Mouse (Mus musculus) midbrain, embryonic 14.5 days (tissue): Measurements from ENCODE around the gene Plrg1. TPM values are rescaled to one million over a fixed set of nuclear protein-coding genes. Genes with fewer than 3 reads are reported as not detected.

Source experiments
- ATAC-seq: fragments of 200-750 bp; cut with Nextera tagmentation; 2 replicates; pipeline ENCODE4 v1.8.0; 2017; ENCODE audit warnings: moderate number of reproducible peaks, moderate library complexity; ENCODE audit not compliant: low FRiP score, low TSS enrichment
- DNase-seq: peaks from one replicate; pipeline ENCODE4 v3.0.0-alpha.2; 2015
- H3K27ac ChIP-seq: fragments of 300-500 bp; sonication (generic); replicated peaks from 2 replicates; pipeline ENCODE4 v1.5.1; 2014; ENCODE audit warnings: mild to moderate bottlenecking, low read depth, low read length, moderate library complexity
- H3K27me3 ChIP-seq: fragments of 300-500 bp; sonication (generic); 2 replicates; pipeline ENCODE4 v1.6.1; 2014; ENCODE audit warnings: low read length, control low read depth, mixed read lengths; ENCODE audit not compliant: control insufficient read depth, insufficient read depth
- H3K36me3 ChIP-seq: fragments of 300-500 bp; sonication (generic); 2 replicates; pipeline ENCODE4 v1.6.1; 2014; ENCODE audit warnings: low read length, control low read depth; ENCODE audit not compliant: control insufficient read depth, insufficient read depth
- H3K4me1 ChIP-seq: fragments of 300-500 bp; sonication (generic); 2 replicates; pipeline ENCODE4 v1.6.1; 2014; ENCODE audit warnings: mild to moderate bottlenecking, antibody characterized with exemption, low read length, control low read depth; ENCODE audit not compliant: control insufficient read depth, insufficient read depth
- H3K4me2 ChIP-seq: fragments of 300-500 bp; sonication (generic); 2 replicates; pipeline ENCODE4 v1.6.1; 2014; ENCODE audit warnings: mild to moderate bottlenecking, low read length, moderate library complexity
- H3K4me3 ChIP-seq: fragments of 300-500 bp; sonication (generic); replicated peaks from 2 replicates; pipeline ENCODE4 v1.5.1; 2014; ENCODE audit warnings: low read depth, low read length
- H3K9ac ChIP-seq: fragments of 300-500 bp; sonication (generic); replicated peaks from 2 replicates; pipeline ENCODE4 v1.6.1; 2014; ENCODE audit warnings: mild to moderate bottlenecking, low read length, moderate library complexity
- H3K9me3 ChIP-seq: fragments of 300-500 bp; sonication (generic); 2 replicates; pipeline ENCODE4 v1.6.1; 2016; ENCODE audit warnings: low read length, control low read depth, mixed read lengths; ENCODE audit not compliant: control insufficient read depth
- WGBS: fragments of 180-500 bp; shearing (Covaris S2); extraction: QIAGEN DNeasy Blood & Tissue Kit; methylation state at CpG from one replicate; pipeline ENCODE4 v1.1.7; 2014; 5-methylcytosine and 5-hydroxymethylcytosine counted together
- polyA plus RNA-seq: library from polyadenylated mRNA; unstranded; fragments of >200 nt; fragmentation: Nextera tagmentation; extraction: Ambion mirVana; gene quantifications from 2 replicates; pipeline ENCODE4 v1.2.1, GENCODE M21; 2014

The Plrg1 gene
- polyA plus RNA-seq, 1 experiment from 2014 or later, result 119 TPM

GRCm38 (mm10) chr3:83099651-83100050, 44.3 kb downstream of the Plrg1 start:
- DNase-seq, result peak; percentile 46
- H3K9ac ChIP-seq, result no peak overlapping the region
- 56% methylated on average over 6 of the region's 6 CpGs for WGBS
- H3K4me3 ChIP-seq, result no peak overlapping the region
- H3K27me3 ChIP-seq, result no peaks in the 10 kb centered on the region
- no peaks in the 10 kb centered on the region for H3K9me3 ChIP-seq
- H3K27ac ChIP-seq, result no peak overlapping the region
- H3K36me3 ChIP-seq, result no peaks in the 10 kb centered on the region
- peaks cover 23% of the 10 kb centered on the region for H3K4me1 ChIP-seq
- ATAC-seq, result no peak
- no peak overlapping the region for H3K4me2 ChIP-seq

GRCm38 (mm10) chr3:83102286-83102685, 47.0 kb downstream of the Plrg1 start:
- Histone ChIP-seq H3K4me3 (no peak overlapping the region), H3K9me3 (no peaks in the 10 kb centered on the region; the same call in 1 of the 2 replicates), H3K36me3 (no peaks in the 10 kb centered on the region), H3K27me3 (no peaks in the 10 kb centered on the region), H3K4me1 (peaks cover 22% of the 10 kb centered on the region), H3K9ac (no peak overlapping the region), H3K27ac (no peak overlapping the region), H3K4me2 (no peak overlapping the region)
- DNase-seq, result no peak
- no peak for ATAC-seq
- 96% methylated on average over 6 of the region's 6 CpGs for WGBS

- peak; percentile 85 for DNase-seq
- 37% methylated on average over 4 of the region's 4 CpGs for WGBS
- no peaks in the 10 kb centered on the region; the same call in 1 of the 2 replicates for H3K9me3 ChIP-seq
Measured at GRCm38 (mm10) chr3:83110163-83110562, 54.8 kb downstream of the Plrg1 start.

GRCm38 (mm10) chr3:83111485-83112261, 56.4 kb downstream of the Plrg1 start:
- ATAC-seq, result no peak
- no peak overlapping the region for H3K4me2 ChIP-seq
- no peaks in the 10 kb centered on the region for H3K36me3 ChIP-seq
- 0 out of 2 replicates have a peak, but pooled peaks cover 6% of the 10 kb centered on the region for H3K4me1 ChIP-seq
- H3K27ac ChIP-seq, result no peak overlapping the region
- no peak overlapping the region for H3K4me3 ChIP-seq
- H3K9ac ChIP-seq, result no peak overlapping the region
- no peak for DNase-seq
- no peaks in the 10 kb centered on the region for H3K9me3 ChIP-seq
- no peaks in the 10 kb centered on the region for H3K27me3 ChIP-seq
- WGBS, result 27% methylated on average over 7 of the region's 7 CpGs

More at GRCm38 (mm10) chr3:83110163-83110562, 54.8 kb downstream of the Plrg1 start:
- Histone ChIP-seq H3K9ac (no peak overlapping the region), H3K4me3 (no peak overlapping the region), H3K36me3 (no peaks in the 10 kb centered on the region), H3K27ac (no peak overlapping the region), H3K4me1 (0 out of 2 replicates have a peak, but pooled peaks cover 6% of the 10 kb centered on the region), H3K27me3 (no peaks in the 10 kb centered on the region), H3K4me2 (no peak overlapping the region)
- peak; percentile 44; the same call in 1 of the 2 replicates for ATAC-seq

GRCm38 (mm10) chr3:83112869-83113268, 57.5 kb downstream of the Plrg1 start:
- Histone ChIP-seq H3K27me3 (no peaks in the 10 kb centered on the region), H3K4me3 (no peak overlapping the region), H3K9me3 (no peaks in the 10 kb centered on the region), H3K9ac (no peak overlapping the region), H3K4me1 (0 out of 2 replicates have a peak, but pooled peaks cover 6% of the 10 kb centered on the region), H3K4me2 (no peak overlapping the region), H3K27ac (no peak overlapping the region), H3K36me3 (no peaks in the 10 kb centered on the region)
- WGBS, result 26% methylated on average over 3 of the region's 3 CpGs
- DNase-seq, result no peak
- no peak for ATAC-seq

GRCm38 (mm10) chr3:83114946-83115345, 59.6 kb downstream of the Plrg1 start:
- no peak overlapping the region for H3K4me2 ChIP-seq
- H3K4me3 ChIP-seq, result no peak overlapping the region
- no peaks in the 10 kb centered on the region for H3K36me3 ChIP-seq
- DNase-seq (no peak), ATAC-seq (no peak)
- H3K4me1 ChIP-seq, result 0 out of 2 replicates have a peak, but pooled peaks cover 6% of the 10 kb centered on the region
- no peaks in the 10 kb centered on the region for H3K9me3 ChIP-seq
- no peaks in the 10 kb centered on the region for H3K27me3 ChIP-seq
- no peak overlapping the region for H3K27ac ChIP-seq
- 84% methylated on average over 1 of the region's 1 CpGs for WGBS
- no peak overlapping the region for H3K9ac ChIP-seq

- ATAC-seq (no peak), DNase-seq (no peak)
- no peak overlapping the region for H3K4me2 ChIP-seq
- H3K4me3 ChIP-seq, result no peak overlapping the region
- H3K27ac ChIP-seq, result no peak overlapping the region
- H3K9me3 ChIP-seq, result no peaks in the 10 kb centered on the region
- no peaks in the 10 kb centered on the region for H3K27me3 ChIP-seq
- H3K36me3 ChIP-seq, result no peaks in the 10 kb centered on the region
- 81% methylated on average over 10 of the region's 10 CpGs for WGBS
- no peak overlapping the region for H3K9ac ChIP-seq
- no peaks in the 10 kb centered on the region for H3K4me1 ChIP-seq
Measured at GRCm38 (mm10) chr3:83117592-83117991, 62.3 kb downstream of the Plrg1 start.
